Mouse (Mus musculus): ENCODE results near the gene Nfia. TPM values are rescaled to one million over a fixed set of nuclear protein-coding genes. Genes with fewer than 3 reads are reported as not detected.

The Nfia gene
- polyA plus RNA-seq, 2 experiments, result 51.9 to 71.2 TPM

GRCm38 (mm10) chr4:97866463-97866862, 93.9 kb downstream of the Nfia start:
- DNase-seq (ENCODE audit: low spot score), result no peak
- H3K9ac ChIP-seq (ENCODE audit: low read depth, low read length, severe bottlenecking), result no peak overlapping the region
- H3K4me3 ChIP-seq (replicated peaks; ENCODE audit: low read length), result no peak overlapping the region
- H3K4me1 ChIP-seq (ENCODE audit: control insufficient read depth, insufficient read depth, low read length), result peaks cover 29% of the 10 kb centered on the region
- no peaks in the 10 kb centered on the region for H3K9me3 ChIP-seq (ENCODE audit: control insufficient read depth, low read length)
- TF ChIP-seq POLR2A (IDR thresholded peaks at IDR 0.05; ENCODE audit: borderline replicate concordance, extremely low read depth, insufficient read depth, insufficient read length), result no peak
- 79% methylated on average over 5 of the region's 5 CpGs for WGBS
- no peak overlapping the region for H3K4me2 ChIP-seq (replicated peaks; ENCODE audit: low read depth, low read length, severe bottlenecking)
- H3K27me3 ChIP-seq (ENCODE audit: control insufficient read depth, insufficient read depth, low read length), result no peaks in the 10 kb centered on the region
- H3K27ac ChIP-seq (replicated peaks; ENCODE audit: low read depth, low read length), result no peak overlapping the region
- H3K36me3 ChIP-seq (ENCODE audit: control insufficient read depth, insufficient read depth, low read length), result no peaks in the 10 kb centered on the region
- no peak for ATAC-seq (ENCODE audit: low FRiP score, low read depth)

- Histone ChIP-seq H3K27ac (replicated peaks; ENCODE audit: low read depth, low read length) (peak overlapping the region; percentile 95), H3K9ac (ENCODE audit: low read depth, low read length, severe bottlenecking) (peak overlapping the region; percentile 43), H3K4me1 (ENCODE audit: control insufficient read depth, insufficient read depth, low read length) (peaks cover 36% of the 10 kb centered on the region), H3K27me3 (ENCODE audit: control insufficient read depth, insufficient read depth, low read length) (no peaks in the 10 kb centered on the region), H3K9me3 (ENCODE audit: control insufficient read depth, low read length) (no peaks in the 10 kb centered on the region), H3K36me3 (ENCODE audit: control insufficient read depth, insufficient read depth, low read length) (no peaks in the 10 kb centered on the region), H3K4me2 (replicated peaks; ENCODE audit: low read depth, low read length, severe bottlenecking) (peak overlapping the region; percentile 52), H3K4me3 (replicated peaks; ENCODE audit: low read length) (peak overlapping the region; percentile 31)
- ATAC-seq (ENCODE audit: low FRiP score, low read depth) (peak; percentile 37), DNase-seq (ENCODE audit: low spot score) (no peak)
- WGBS, result 46% methylated on average over 10 of the region's 10 CpGs
- TF ChIP-seq POLR2A (IDR thresholded peaks at IDR 0.05; ENCODE audit: borderline replicate concordance, extremely low read depth, insufficient read depth, insufficient read length), result no peak
These were observed 95.9 kb downstream of the Nfia start for GRCm38 (mm10) chr4:97868307-97868937.

DNA sequence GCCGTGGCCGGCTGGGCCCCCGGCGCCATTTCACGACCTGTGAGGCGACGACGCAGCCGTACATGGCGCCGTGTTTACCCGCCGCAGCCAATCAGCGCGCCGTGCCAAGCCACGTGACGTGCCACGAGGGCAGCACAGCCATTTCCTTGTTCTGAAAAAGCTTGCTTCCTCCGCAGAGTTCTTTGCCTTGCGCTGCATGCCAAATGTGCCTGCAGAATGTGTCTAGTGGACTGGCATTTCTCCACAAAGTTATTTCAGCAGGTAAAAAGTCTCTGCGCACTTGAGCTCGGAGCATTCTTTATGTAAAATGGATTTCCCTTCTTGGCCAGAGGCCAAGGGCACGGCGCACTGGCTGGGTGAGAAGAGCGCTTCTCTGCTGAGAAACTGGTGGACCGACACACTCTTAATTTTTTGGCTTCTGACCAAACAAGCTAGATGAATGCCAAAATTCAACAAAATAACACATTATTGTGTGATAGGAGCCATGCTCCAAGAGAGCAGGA, 96.5 kb downstream of the Nfia start:
- no peak for TF ChIP-seq POLR2A (IDR thresholded peaks at IDR 0.05; ENCODE audit: borderline replicate concordance, extremely low read depth, insufficient read depth, insufficient read length)
- Histone ChIP-seq H3K9me3 (ENCODE audit: control insufficient read depth, low read length) (no peaks in the 10 kb centered on the region), H3K4me1 (ENCODE audit: control insufficient read depth, insufficient read depth, low read length) (peaks cover 37% of the 10 kb centered on the region), H3K36me3 (ENCODE audit: control insufficient read depth, insufficient read depth, low read length) (no peaks in the 10 kb centered on the region), H3K27me3 (ENCODE audit: control insufficient read depth, insufficient read depth, low read length) (no peaks in the 10 kb centered on the region), H3K4me2 (replicated peaks; ENCODE audit: low read depth, low read length, severe bottlenecking) (peak overlapping the region; percentile 52), H3K4me3 (replicated peaks; ENCODE audit: low read length) (peak overlapping the region; percentile 31), H3K27ac (replicated peaks; ENCODE audit: low read depth, low read length) (peak overlapping the region; percentile 95), H3K9ac (ENCODE audit: low read depth, low read length, severe bottlenecking) (peak overlapping the region; percentile 43)
- WGBS, result 33% methylated on average over 27 of the region's 27 CpGs
- ATAC-seq (ENCODE audit: low FRiP score, low read depth) (peak; percentile 92), DNase-seq (ENCODE audit: low spot score) (peak; percentile 84)

DNA sequence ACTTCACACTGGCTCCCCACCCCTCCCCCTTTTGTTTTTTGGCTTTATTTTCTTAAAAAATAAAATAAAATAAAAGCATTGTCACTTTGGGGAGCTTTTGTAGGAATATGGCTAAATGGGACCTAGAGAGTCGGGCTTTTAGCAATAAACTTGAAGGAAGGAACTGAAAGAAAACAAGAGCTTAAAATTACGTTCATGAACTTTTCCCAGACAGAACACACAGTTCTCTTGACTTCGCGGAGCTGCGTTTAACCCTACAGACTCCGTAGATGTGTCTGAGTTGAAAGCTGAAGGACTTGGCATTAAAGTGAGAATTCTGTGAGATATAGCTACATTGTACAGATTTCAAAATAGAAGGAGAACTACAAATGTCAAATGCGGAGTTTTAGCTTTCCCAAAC, 96.9 kb downstream of the Nfia start:
- Histone ChIP-seq H3K4me2 (replicated peaks; ENCODE audit: low read depth, low read length, severe bottlenecking) (peak overlapping the region; percentile 52), H3K4me3 (replicated peaks; ENCODE audit: low read length) (peak overlapping the region; percentile 31), H3K9me3 (ENCODE audit: control insufficient read depth, low read length) (no peaks in the 10 kb centered on the region), H3K36me3 (ENCODE audit: control insufficient read depth, insufficient read depth, low read length) (no peaks in the 10 kb centered on the region), H3K4me1 (ENCODE audit: control insufficient read depth, insufficient read depth, low read length) (peaks cover 40% of the 10 kb centered on the region), H3K27ac (replicated peaks; ENCODE audit: low read depth, low read length) (peak overlapping the region; percentile 95), H3K9ac (ENCODE audit: low read depth, low read length, severe bottlenecking) (0 out of 2 replicates have a peak overlapping the region, but pooled peaks have one; percentile 9), H3K27me3 (ENCODE audit: control insufficient read depth, insufficient read depth, low read length) (no peaks in the 10 kb centered on the region)
- no peak for DNase-seq (ENCODE audit: low spot score)
- WGBS, result 41% methylated on average over 7 of the region's 7 CpGs
- TF ChIP-seq POLR2A (IDR thresholded peaks at IDR 0.05; ENCODE audit: borderline replicate concordance, extremely low read depth, insufficient read depth, insufficient read length), result no peak
- no peak for ATAC-seq (ENCODE audit: low FRiP score, low read depth)

DNA sequence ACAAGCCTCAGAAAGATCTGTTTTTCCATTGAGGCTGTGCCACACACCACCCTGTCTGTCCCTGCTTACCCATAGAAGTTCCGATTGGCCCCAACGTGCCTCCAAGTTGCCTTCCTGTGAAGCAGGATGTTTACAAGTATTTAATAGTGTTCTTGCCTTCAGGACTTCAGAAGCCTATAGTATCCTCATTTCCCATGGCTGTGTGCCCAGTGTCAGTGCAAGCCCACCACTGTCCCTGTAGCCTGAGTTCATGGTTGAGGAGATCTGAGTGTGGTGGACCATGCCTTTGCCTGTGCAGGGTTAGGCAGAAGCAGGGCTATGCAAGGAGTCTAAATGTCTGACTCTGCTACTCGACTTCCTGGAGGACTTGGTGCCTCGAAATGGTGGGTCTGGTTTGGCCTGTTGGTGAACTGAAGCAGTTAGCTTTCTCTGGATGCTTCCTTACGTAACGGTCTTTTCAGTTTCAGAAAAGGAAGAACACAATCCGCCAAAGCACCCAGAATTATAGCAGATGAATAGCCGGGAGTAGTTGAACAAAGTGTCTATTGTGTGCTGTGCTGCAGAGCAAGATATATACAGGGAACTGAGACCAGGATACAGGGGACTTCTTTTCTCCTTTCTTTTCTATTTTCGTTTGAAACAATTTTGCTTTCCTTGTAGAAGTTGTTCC, 99.4 kb downstream of the Nfia start:
- Histone ChIP-seq H3K4me1 (ENCODE audit: control insufficient read depth, insufficient read depth, low read length) (peaks cover 52% of the 10 kb centered on the region), H3K27ac (replicated peaks; ENCODE audit: low read depth, low read length) (no peak overlapping the region)

More for the DNA sequence above, 99.4 kb downstream of the Nfia start:
- Histone ChIP-seq H3K4me2 (replicated peaks; ENCODE audit: low read depth, low read length, severe bottlenecking) (no peak overlapping the region), H3K27me3 (ENCODE audit: control insufficient read depth, insufficient read depth, low read length) (no peaks in the 10 kb centered on the region), H3K9ac (ENCODE audit: low read depth, low read length, severe bottlenecking) (no peak overlapping the region), H3K9me3 (ENCODE audit: control insufficient read depth, low read length) (no peaks in the 10 kb centered on the region), H3K4me3 (replicated peaks; ENCODE audit: low read length) (no peak overlapping the region), H3K36me3 (ENCODE audit: control insufficient read depth, insufficient read depth, low read length) (no peaks in the 10 kb centered on the region)
- no peak for TF ChIP-seq POLR2A (IDR thresholded peaks at IDR 0.05; ENCODE audit: borderline replicate concordance, extremely low read depth, insufficient read depth, insufficient read length)
- DNase-seq (ENCODE audit: low spot score), result no peak
- no peak for ATAC-seq (ENCODE audit: low FRiP score, low read depth)
- 72% methylated on average over 9 of the region's 9 CpGs for WGBS

All from limb, embryonic 14.5 days (tissue).